Mouse (Mus musculus) olfactory bulb, adult 2 months (tissue): Measurements from ENCODE around the gene Rapgef5.

Source experiments
- CTCF ChIP-seq: fragments of 200-500 bp; IDR thresholded peaks from 2 replicates; pipeline ENCODE4 v1.5.1; 2012; ENCODE audit warnings: low read depth, mild to moderate bottlenecking, low read length, moderate library complexity; ENCODE audit not compliant: insufficient read depth
- POLR2A ChIP-seq: fragments of 200-500 bp; IDR thresholded peaks from 2 replicates; pipeline ENCODE4 v1.6.1; 2012; ENCODE audit warnings: mild to moderate bottlenecking, low read depth, low read length, moderate library complexity; ENCODE audit not compliant: insufficient read depth

- no peak for TF ChIP-seq CTCF
- no peak for TF ChIP-seq POLR2A
Observed at GRCm38 (mm10) chr12:117517275-117517936, 1.1 kb downstream of the Rapgef5 start.
